Mouse (Mus musculus): ENCODE data around the gene Hopx. TPM values are rescaled to one million over a fixed set of nuclear protein-coding genes. Genes with fewer than 3 reads are reported as not detected.
"Not testable (repeated sequence)": the region's sequence is repeated elsewhere in the genome, so short reads cannot be mapped to it uniquely, and the experiment has no call there.

Gene Hopx
- polyA plus RNA-seq, 1 experiment, result 6.3 TPM

- H3K4me1 ChIP-seq (ENCODE audit: control insufficient read depth, insufficient read depth, low read length), result no peaks in the 10 kb centered on the region
- TF ChIP-seq POLR2A (IDR thresholded peaks at IDR 0.05; ENCODE audit: low read depth, low read length) (no peak), CTCF (IDR thresholded peaks at IDR 0.05; ENCODE audit: borderline replicate concordance, insufficient read depth, low read length) (no peak)
- no peak overlapping the region for H3K27ac ChIP-seq (ENCODE audit: insufficient read depth, low read length)
- no peak overlapping the region for H3K4me3 ChIP-seq (ENCODE audit: insufficient read depth, low read length)
Measured at GRCm38 (mm10) chr5:77109814-77110213, 5.1 kb downstream of the Hopx start.

GRCm38 (mm10) chr5:77108806-77109205 lies 6.1 kb downstream of the Hopx start:
- Histone ChIP-seq H3K27ac (ENCODE audit: insufficient read depth, low read length) (no peak overlapping the region), H3K4me3 (ENCODE audit: insufficient read depth, low read length) (no peak overlapping the region), H3K4me1 (ENCODE audit: control insufficient read depth, insufficient read depth, low read length) (no peaks in the 10 kb centered on the region)
- TF ChIP-seq POLR2A (IDR thresholded peaks at IDR 0.05; ENCODE audit: low read depth, low read length) (no peak), CTCF (IDR thresholded peaks at IDR 0.05; ENCODE audit: borderline replicate concordance, insufficient read depth, low read length) (no peak)

- TF ChIP-seq POLR2A (IDR thresholded peaks at IDR 0.05; ENCODE audit: low read depth, low read length) (no peak), CTCF (IDR thresholded peaks at IDR 0.05; ENCODE audit: borderline replicate concordance, insufficient read depth, low read length) (no peak)
- no peak overlapping the region for H3K4me3 ChIP-seq (ENCODE audit: insufficient read depth, low read length)
- no peak overlapping the region for H3K27ac ChIP-seq (ENCODE audit: insufficient read depth, low read length)
- no peaks in the 10 kb centered on the region for H3K4me1 ChIP-seq (ENCODE audit: control insufficient read depth, insufficient read depth, low read length)
Measured at GRCm38 (mm10) chr5:77107146-77107822, 7.6 kb downstream of the Hopx start.

- no peak for TF ChIP-seq POLR2A (IDR thresholded peaks at IDR 0.05; ENCODE audit: low read depth, low read length)
- no peak for TF ChIP-seq CTCF (IDR thresholded peaks at IDR 0.05; ENCODE audit: borderline replicate concordance, insufficient read depth, low read length)
- Histone ChIP-seq H3K4me1 (ENCODE audit: control insufficient read depth, insufficient read depth, low read length) (no peaks in the 10 kb centered on the region), H3K4me3 (ENCODE audit: insufficient read depth, low read length) (no peak overlapping the region), H3K27ac (ENCODE audit: insufficient read depth, low read length) (no peak overlapping the region)
Measured at GRCm38 (mm10) chr5:77102522-77103365, 12.2 kb downstream of the Hopx start.

GRCm38 (mm10) chr5:77100691-77101090 lies 14.2 kb downstream of the Hopx start:
- Histone ChIP-seq H3K27ac (ENCODE audit: insufficient read depth, low read length) (no peak overlapping the region), H3K4me3 (ENCODE audit: insufficient read depth, low read length) (no peak overlapping the region), H3K4me1 (ENCODE audit: control insufficient read depth, insufficient read depth, low read length) (no peaks in the 10 kb centered on the region)
- TF ChIP-seq CTCF (IDR thresholded peaks at IDR 0.05; ENCODE audit: borderline replicate concordance, insufficient read depth, low read length) (no peak), POLR2A (IDR thresholded peaks at IDR 0.05; ENCODE audit: low read depth, low read length) (no peak)

GRCm38 (mm10) chr5:77099997-77100380 lies 14.9 kb downstream of the Hopx start:
- Histone ChIP-seq H3K4me3 (ENCODE audit: insufficient read depth, low read length) (no peak overlapping the region), H3K4me1 (ENCODE audit: control insufficient read depth, insufficient read depth, low read length) (no peaks in the 10 kb centered on the region), H3K27ac (ENCODE audit: insufficient read depth, low read length) (no peak overlapping the region)
- TF ChIP-seq CTCF (IDR thresholded peaks at IDR 0.05; ENCODE audit: borderline replicate concordance, insufficient read depth, low read length), result no peak
- TF ChIP-seq POLR2A (IDR thresholded peaks at IDR 0.05; ENCODE audit: low read depth, low read length), result no peak

- H3K4me3 ChIP-seq (ENCODE audit: insufficient read depth, low read length), result no peak overlapping the region
- H3K4me1 ChIP-seq (ENCODE audit: control insufficient read depth, insufficient read depth, low read length), result no peaks in the 10 kb centered on the region
- TF ChIP-seq POLR2A (IDR thresholded peaks at IDR 0.05; ENCODE audit: low read depth, low read length), result no peak
- no peak overlapping the region for H3K27ac ChIP-seq (ENCODE audit: insufficient read depth, low read length)
Measured at GRCm38 (mm10) chr5:77099317-77099996, 15.5 kb downstream of the Hopx start.

GRCm38 (mm10) chr5:77098874-77099273 lies 16.0 kb downstream of the Hopx start:
- H3K27ac ChIP-seq (ENCODE audit: insufficient read depth, low read length), result no peak overlapping the region
- H3K4me1 ChIP-seq (ENCODE audit: control insufficient read depth, insufficient read depth, low read length), result peaks cover 3% of the 10 kb centered on the region; the same call in 1 of the 2 replicates
- TF ChIP-seq POLR2A (IDR thresholded peaks at IDR 0.05; ENCODE audit: low read depth, low read length) (no peak), CTCF (IDR thresholded peaks at IDR 0.05; ENCODE audit: borderline replicate concordance, insufficient read depth, low read length) (no peak)
- no peak overlapping the region for H3K4me3 ChIP-seq (ENCODE audit: insufficient read depth, low read length)

- no peak overlapping the region for H3K27ac ChIP-seq (ENCODE audit: insufficient read depth, low read length)
- TF ChIP-seq POLR2A (IDR thresholded peaks at IDR 0.05; ENCODE audit: low read depth, low read length) (no peak), CTCF (IDR thresholded peaks at IDR 0.05; ENCODE audit: borderline replicate concordance, insufficient read depth, low read length) (no peak)
- no peak overlapping the region for H3K4me3 ChIP-seq (ENCODE audit: insufficient read depth, low read length)
- peaks cover 3% of the 10 kb centered on the region; the same call in 1 of the 2 replicates for H3K4me1 ChIP-seq (ENCODE audit: control insufficient read depth, insufficient read depth, low read length)
Measured at GRCm38 (mm10) chr5:77097686-77098085, 17.2 kb downstream of the Hopx start.

GRCm38 (mm10) chr5:77096194-77096593 lies 18.7 kb downstream of the Hopx start:
- H3K4me3 ChIP-seq (ENCODE audit: insufficient read depth, low read length); H3K27ac ChIP-seq (ENCODE audit: insufficient read depth, low read length); H3K4me1 ChIP-seq (ENCODE audit: control insufficient read depth, insufficient read depth, low read length): not testable (repeated sequence)

Measured in embryonic fibroblast, embryonic 13.5 days (primary cell).